Mouse (Mus musculus): Measurements from ENCODE around the gene Polr3gl.

The Polr3gl gene

DNA sequence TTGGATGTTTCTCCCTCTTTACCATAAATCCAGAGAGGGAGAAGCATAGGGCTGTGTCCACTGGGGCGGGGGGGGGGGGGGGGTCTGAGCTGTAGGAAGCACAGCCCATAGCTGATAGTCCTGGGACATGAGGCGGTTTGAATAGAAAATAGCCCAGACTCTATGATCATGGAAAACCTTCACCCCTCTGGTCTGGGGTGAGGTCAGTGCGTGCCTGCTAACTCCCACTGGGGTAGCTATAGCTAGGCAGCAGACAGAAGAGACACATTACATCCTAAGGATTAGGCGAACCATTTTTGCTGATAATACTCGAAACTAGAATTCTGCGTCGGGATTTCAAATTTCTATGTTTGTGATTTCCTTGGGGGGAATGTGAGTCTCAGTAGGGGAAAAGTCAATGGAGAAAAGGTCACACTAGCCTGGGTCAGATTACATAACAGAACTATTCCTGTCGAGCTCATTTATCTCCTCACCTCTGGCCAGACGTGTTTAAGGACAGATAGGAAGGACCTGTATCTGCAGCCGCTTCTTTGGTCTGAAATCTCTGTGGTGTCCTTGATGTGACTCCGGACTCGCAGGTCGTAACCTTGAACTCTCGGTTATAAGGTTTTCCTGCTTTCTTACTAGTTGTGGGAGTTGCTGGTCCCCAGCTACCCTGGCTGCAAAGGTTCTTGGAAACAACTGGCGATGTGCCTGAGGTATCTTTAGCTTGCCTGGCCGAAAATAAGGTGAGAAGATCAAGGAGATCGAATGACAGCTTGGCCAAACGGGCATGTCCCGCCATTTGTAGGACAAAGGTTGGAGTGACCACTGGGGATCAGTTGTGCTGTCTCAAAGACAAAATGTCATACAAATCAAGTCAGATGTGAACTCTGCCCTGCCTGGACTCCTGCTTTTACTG is 20.1 kb downstream of the Polr3gl start:
- DNase-seq (ENCODE audit: low spot score in 2 of 2), result no peak

- no peak for DNase-seq (ENCODE audit: low spot score in 2 of 2)
These were observed 21.9 kb downstream of the Polr3gl start for GRCm38 (mm10) chr3:96571896-96572698.

- no peak for DNase-seq (ENCODE audit: low spot score in 2 of 2)
These were observed 22.6 kb downstream of the Polr3gl start for GRCm38 (mm10) chr3:96571336-96571735.

- no peak for DNase-seq (ENCODE audit: low spot score in 2 of 2)
These were observed 23.3 kb downstream of the Polr3gl start for GRCm38 (mm10) chr3:96570643-96571042.

DNA sequence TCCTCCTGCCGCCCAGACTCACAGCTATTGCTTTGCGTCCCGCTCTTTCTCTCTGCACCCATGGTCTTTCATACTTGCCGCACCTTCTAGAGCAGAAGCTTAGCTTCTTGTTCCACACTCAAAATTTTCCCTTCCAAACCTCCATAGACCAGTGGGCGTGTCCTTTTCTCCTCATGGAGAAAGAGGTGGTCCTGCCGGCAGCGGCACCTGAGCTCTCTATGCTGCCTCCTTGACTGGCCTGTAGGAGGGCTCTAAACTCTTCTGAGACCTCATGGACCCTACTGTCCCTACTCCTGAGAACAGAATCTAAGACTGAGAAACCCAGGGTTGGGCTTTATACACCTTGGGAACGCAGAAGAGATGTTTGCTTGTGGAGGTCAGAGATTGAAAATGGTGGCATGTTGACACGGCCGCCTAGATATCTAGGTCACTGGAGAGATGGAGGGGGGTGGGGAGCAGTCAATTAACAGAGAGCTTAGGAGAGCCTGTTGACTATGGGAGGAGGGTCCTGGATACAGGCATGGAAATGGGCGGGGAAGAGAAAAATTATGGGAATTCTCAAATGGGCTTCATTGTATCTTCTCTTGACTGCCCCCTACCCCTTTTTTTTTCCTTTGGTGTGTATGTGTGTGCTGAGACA is 23.9 kb downstream of the Polr3gl start:
- DNase-seq (ENCODE audit: low spot score in 2 of 2), result no peak

DNA sequence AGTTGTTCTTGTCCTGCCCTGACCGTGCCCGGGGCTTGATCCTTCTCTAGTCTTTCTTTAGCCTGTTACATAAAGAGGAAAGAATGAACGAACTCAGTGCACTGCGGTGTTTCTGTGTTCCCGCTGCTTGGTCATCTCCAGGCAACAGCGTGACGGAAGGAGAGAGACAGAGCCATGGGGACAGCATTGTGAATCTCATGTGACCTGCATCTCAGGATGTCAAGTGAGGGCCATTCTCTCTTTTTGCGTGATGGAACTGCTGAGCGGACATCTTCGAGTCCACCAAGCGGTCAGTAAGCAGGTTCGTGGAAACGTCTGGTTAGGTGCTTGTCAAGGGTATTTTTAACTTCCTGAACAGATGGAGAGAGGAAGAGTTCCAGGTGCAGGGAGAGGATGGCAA is 24.5 kb downstream of the Polr3gl start:
- DNase-seq (ENCODE audit: low spot score in 2 of 2), result no peak

GRCm38 (mm10) chr3:96568605-96569004 is 25.4 kb downstream of the Polr3gl start:
- no peak for DNase-seq (ENCODE audit: low spot score in 2 of 2)

DNA sequence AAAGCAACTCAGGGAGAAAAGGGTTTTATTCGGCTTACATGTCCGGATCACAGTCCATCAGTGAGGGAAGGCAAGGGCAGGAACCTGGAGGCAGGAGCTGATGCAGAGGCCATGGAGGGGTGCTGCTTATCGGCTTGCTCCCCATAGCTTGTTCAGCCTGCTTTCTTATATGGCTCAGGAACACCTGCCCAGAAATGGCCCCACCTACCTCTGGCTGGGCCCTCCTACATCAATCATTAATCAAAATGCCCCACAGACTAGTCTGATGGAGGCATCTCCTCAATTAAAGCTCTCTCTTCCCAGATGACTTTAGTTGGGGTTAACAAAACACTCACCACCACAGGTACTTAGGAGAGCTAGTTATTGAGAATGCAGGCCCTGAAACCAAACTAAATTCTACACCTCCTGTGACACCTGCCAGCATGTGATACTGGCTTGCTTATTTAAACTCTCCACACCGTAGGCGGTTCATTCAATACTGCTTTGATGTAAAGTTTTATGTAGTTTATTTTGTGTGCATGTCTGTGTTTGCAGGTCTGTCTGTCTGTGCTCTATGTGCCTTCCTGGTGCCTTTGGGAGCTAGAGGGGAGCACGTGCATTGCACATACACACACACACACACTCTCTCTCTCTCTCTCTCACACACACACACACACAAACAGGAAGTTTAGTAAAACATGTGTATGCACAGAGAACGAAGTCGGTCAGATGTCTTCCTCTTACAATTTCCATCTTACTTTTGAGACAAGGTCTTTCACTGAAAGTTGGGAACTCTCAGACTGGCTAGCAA is 27.1 kb downstream of the Polr3gl start:
- no peak for DNase-seq (ENCODE audit: low spot score in 2 of 2)

GRCm38 (mm10) chr3:96565105-96565504 is 28.9 kb downstream of the Polr3gl start:
- DNase-seq (ENCODE audit: low spot score in 2 of 2), result no peak

GRCm38 (mm10) chr3:96564633-96565032 is 29.3 kb downstream of the Polr3gl start:
- DNase-seq (ENCODE audit: low spot score in 2 of 2), result no peak

GRCm38 (mm10) chr3:96563911-96564632 is 29.9 kb downstream of the Polr3gl start:
- no peak for DNase-seq (ENCODE audit: low spot score in 2 of 2)

GRCm38 (mm10) chr3:96563267-96563666 is 30.7 kb downstream of the Polr3gl start:
- DNase-seq (ENCODE audit: low spot score in 2 of 2), result no peak

GRCm38 (mm10) chr3:96561946-96562681 is 31.9 kb downstream of the Polr3gl start:
- no peak for DNase-seq (ENCODE audit: low spot score in 2 of 2)

- no peak for DNase-seq (ENCODE audit: low spot score in 2 of 2)
These were observed 32.9 kb downstream of the Polr3gl start for GRCm38 (mm10) chr3:96560881-96561668.

DNA sequence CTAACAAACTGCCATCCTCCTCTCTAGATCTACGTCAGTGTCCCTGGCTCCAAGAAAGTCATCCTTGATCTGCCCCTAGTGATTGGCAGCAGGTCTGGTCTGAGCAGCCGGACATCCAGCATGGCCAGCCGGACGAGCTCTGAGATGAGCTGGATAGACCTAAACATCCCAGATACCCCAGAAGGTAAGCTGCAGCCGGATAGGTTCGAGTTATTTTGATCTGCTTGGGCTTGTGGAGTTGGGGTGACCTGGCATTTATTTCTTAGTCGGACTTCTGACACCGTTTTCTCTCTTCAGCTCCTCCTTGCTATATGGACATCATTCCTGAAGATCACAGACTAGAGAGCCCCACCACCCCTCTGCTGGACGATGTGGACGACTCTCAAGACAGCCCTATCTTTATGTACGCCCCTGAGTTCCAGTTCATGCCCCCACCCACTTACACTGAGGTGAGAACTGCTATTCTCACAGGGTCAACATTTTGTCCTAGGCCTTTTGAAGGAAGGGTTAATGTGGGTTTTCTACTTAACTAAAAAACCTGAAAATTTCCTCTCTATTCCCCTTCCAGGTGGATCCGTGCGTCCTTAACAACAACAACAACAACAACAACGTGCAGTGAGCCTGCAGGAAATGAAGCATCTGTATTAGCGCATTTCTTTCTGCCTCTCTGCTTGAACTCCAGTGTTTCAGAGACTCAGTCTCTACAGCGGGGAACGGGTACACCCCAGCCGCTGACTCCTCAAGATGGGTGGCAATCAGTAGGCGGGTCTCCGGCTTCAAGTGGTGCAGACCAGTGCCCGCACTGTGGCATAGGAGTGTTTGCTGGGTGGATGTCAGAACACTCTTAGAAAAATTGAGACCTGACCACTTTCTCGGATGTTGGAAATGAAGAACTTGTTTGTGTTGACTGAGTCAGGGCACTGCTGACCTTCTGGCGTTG is 33.8 kb downstream of the Polr3gl start:
- no peak for DNase-seq (ENCODE audit: low spot score in 2 of 2)

DNA sequence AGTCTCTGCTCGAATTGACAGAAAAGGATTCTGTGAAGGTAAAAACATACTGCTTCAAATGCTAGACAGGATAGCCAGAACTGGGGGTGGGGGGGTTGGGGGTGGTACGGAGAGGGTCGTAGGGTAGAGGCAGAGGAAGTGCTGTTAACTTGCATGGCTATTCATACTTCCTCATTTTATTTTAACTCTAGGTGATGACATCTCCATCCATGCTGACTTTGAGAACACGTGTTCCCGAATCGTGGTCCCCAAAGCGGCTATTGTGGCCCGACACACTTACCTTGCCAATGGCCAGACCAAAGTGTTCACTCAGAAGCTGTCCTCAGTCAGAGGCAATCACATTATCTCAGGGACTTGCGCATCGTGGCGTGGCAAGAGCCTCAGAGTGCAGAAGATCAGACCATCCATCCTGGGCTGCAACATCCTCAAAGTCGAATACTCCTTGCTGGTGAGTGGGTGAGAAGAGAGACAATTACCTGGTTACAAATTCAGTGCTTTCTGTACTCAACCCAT is 34.5 kb downstream of the Polr3gl start:
- no peak for DNase-seq (ENCODE audit: low spot score in 2 of 2)

- DNase-seq (ENCODE audit: low spot score in 2 of 2), result no peak
These were observed 35.2 kb downstream of the Polr3gl start for GRCm38 (mm10) chr3:96558668-96559196.

DNA sequence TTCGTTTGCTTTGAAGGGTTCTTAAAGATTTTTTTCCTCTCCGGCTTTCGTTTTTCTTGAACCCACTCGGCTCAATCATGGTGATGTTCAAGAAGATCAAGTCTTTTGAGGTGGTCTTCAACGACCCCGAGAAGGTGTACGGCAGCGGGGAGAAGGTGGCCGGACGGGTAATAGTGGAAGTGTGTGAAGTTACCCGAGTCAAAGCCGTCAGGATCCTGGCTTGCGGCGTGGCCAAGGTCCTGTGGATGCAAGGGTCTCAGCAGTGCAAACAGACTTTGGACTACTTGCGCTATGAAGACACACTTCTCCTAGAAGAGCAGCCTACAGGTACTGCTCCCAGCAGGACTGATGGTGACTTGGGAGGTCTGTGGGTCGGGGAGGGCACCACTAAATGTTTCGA is 35.8 kb downstream of the Polr3gl start:
- no peak for DNase-seq (ENCODE audit: low spot score in 2 of 2)
